Mouse (Mus musculus) intestine, embryonic 14.5 days (tissue): ENCODE results near the gene Acot11. TPM values are rescaled to one million over a fixed set of nuclear protein-coding genes. Genes with fewer than 3 reads are reported as not detected.
A peak's percentile ranks its signal among the peaks of the same experiment; 100 is the strongest.

Experiments used
- ATAC-seq: fragments of 200-750 bp; cut with Nextera tagmentation; replicated peaks from 2 replicates; pipeline ENCODE4 v1.8.0; 2017; ENCODE audit warnings: low read depth, moderate number of reproducible peaks, moderate TSS enrichment, moderate library complexity; ENCODE audit not compliant: low FRiP score, low TSS enrichment
- DNase-seq: peaks from one replicate; pipeline ENCODE4 v3.0.0-alpha.2; 2018; ENCODE audit warnings: low spot score
- H3K27ac ChIP-seq: fragments of 300-500 bp; sonication (generic); 2 replicates; pipeline ENCODE4 v1.5.1; 2014; ENCODE audit warnings: low read depth, mild to moderate bottlenecking, control low read depth
- H3K27me3 ChIP-seq: fragments of 300-500 bp; sonication (generic); replicated peaks from 2 replicates; pipeline ENCODE4 v1.6.1; 2014; ENCODE audit warnings: low read length, control low read depth; ENCODE audit not compliant: control insufficient read depth, insufficient read depth
- H3K36me3 ChIP-seq: fragments of 300-500 bp; sonication (generic); 2 replicates; pipeline ENCODE4 v1.6.1; 2014; ENCODE audit warnings: low read length, control low read depth; ENCODE audit not compliant: control insufficient read depth, insufficient read depth
- H3K4me1 ChIP-seq: fragments of 300-500 bp; sonication (generic); replicated peaks from 2 replicates; pipeline ENCODE4 v1.6.1; 2014; ENCODE audit warnings: low read length, control low read depth, mixed read lengths; ENCODE audit not compliant: control insufficient read depth, insufficient read depth
- H3K4me2 ChIP-seq: fragments of 300-500 bp; sonication (generic); 2 replicates; pipeline ENCODE4 v1.6.1; 2014; ENCODE audit warnings: low read length
- H3K4me3 ChIP-seq: fragments of 300-500 bp; sonication (generic); 2 replicates; pipeline ENCODE4 v1.5.1; 2014; ENCODE audit warnings: low read depth, low read length, control low read depth, mixed read lengths
- H3K9ac ChIP-seq: fragments of 300-500 bp; sonication (generic); 2 replicates; pipeline ENCODE4 v1.6.1; 2014; ENCODE audit warnings: mild to moderate bottlenecking, low read length
- H3K9me3 ChIP-seq: fragments of 300-500 bp; sonication (generic); 2 replicates; pipeline ENCODE4 v1.6.1; 2016; ENCODE audit warnings: low read length, control low read depth; ENCODE audit not compliant: control insufficient read depth
- WGBS: fragments of 180-500 bp; shearing (Covaris S2); extraction: QIAGEN DNeasy Blood & Tissue Kit; methylation state at CpG from one replicate; pipeline ENCODE4 v1.1.7; 2014; 5-methylcytosine and 5-hydroxymethylcytosine counted together
- polyA plus RNA-seq: library from polyadenylated mRNA; unstranded; fragments of >200 nt; fragmentation: Nextera tagmentation; extraction: Ambion mirVana; gene quantifications from 2 replicates; pipeline ENCODE4 v1.2.1, GENCODE M21; 2014

Acot11 gene
- polyA plus RNA-seq, 1 experiment from 2014 or later: 7.3 TPM

DNA sequence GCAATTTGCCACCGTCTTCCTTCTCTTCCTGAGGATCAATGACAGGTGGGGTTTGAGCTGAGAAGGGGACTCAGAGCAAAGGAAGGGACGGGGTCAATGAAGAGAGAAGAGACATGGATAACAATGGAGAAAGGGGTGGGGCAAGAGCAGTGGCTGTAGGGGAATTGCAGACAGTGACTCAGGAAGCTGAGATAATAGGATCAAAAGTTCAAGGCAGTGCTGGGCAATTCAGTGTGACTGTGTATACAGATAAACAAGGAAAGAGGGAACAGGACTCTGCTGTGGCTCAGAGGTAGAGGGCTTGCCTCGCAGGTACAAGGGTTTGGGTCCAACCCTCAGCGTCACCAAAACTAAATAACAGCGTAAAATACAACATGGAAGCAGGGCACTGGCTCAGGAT lies 96.8 kb downstream of the Acot11 start:
- Histone ChIP-seq H3K4me2 (peak overlapping the region; percentile 40), H3K9me3 (no peaks in the 10 kb centered on the region), H3K4me1 (peaks cover 11% of the 10 kb centered on the region; the same call in 1 of the 2 replicates), H3K27ac (no peak overlapping the region), H3K9ac (no peak overlapping the region), H3K36me3 (no peaks in the 10 kb centered on the region), H3K4me3 (no peak overlapping the region; the same call in 1 of the 2 replicates), H3K27me3 (no peaks in the 10 kb centered on the region)
- ATAC-seq (peak; percentile 45), DNase-seq (no peak)
- 34% methylated on average over 5 of the region's 5 CpGs for WGBS

DNA sequence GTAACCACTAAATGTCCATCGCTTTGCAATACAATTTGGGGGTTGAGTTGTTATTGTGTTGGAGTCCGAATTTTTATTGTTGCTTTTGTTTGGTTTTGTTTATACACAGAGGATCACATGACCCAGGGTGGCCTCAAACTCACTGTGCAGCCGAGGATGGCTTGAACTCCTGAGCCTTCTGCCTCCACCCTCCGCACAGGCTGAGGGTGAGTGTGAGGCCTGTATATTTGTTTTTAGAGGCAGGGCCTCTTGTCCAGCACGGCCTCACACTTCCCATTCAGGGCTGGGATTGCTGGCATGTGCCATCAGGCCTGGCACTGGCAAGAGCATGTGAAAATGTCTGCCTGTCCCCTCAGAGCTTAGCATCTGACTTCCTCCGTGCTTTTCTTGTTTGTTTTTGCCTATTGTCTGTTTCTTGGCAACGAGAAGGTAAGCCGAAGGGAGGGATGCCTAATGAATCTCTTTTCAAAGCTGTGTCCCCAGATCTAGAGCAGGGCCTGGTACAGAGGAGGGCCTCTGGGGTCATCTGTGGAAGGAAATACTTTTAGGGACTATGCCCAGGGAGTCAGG lies 99.6 kb downstream of the Acot11 start:
- DNase-seq: no peak
- Histone ChIP-seq H3K36me3 (no peaks in the 10 kb centered on the region), H3K4me3 (no peak overlapping the region), H3K9me3 (no peaks in the 10 kb centered on the region), H3K27ac (no peak overlapping the region), H3K27me3 (no peaks in the 10 kb centered on the region), H3K4me2 (no peak overlapping the region), H3K4me1 (peaks cover 16% of the 10 kb centered on the region; the same call in 1 of the 2 replicates), H3K9ac (no peak overlapping the region)
- 44% methylated on average over 8 of the region's 8 CpGs for WGBS
- no peak for ATAC-seq

DNA sequence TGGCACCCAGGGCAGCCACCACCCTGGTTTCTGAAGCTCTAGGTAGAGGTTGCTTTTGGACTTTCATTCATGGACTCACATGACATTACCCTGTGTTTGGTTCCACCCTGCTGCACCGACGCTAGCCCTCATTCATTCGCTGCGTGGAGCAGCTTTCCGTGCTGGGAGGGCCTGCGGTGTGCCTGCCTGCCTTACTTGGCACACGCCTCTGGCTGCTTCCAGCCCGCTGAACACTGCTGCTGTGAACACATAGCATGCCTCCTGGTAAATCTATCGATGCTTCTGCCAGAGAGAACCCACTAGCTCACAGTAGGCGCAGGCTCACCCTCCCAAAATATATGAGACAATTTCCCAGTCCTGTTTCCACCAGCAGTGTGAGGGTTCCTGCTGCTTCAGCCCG lies 100.4 kb downstream of the Acot11 start:
- ATAC-seq (no peak), DNase-seq (no peak)
- WGBS: 58% methylated on average over 11 of the region's 11 CpGs
- H3K27me3 ChIP-seq: no peaks in the 10 kb centered on the region
- no peak overlapping the region for H3K27ac ChIP-seq
- H3K4me2 ChIP-seq: no peak overlapping the region
- 0 out of 2 replicates have a peak overlapping the region, but pooled peaks have one; percentile 10 for H3K9ac ChIP-seq
- H3K4me3 ChIP-seq: no peak overlapping the region
- H3K4me1 ChIP-seq: peaks cover 16% of the 10 kb centered on the region; the same call in 1 of the 2 replicates
- H3K9me3 ChIP-seq: no peaks in the 10 kb centered on the region
- no peaks in the 10 kb centered on the region for H3K36me3 ChIP-seq

GRCm38 (mm10) chr4:106703956-106704355 lies 100.8 kb downstream of the Acot11 start:
- Histone ChIP-seq H3K4me2 (no peak overlapping the region), H3K4me1 (peaks cover 16% of the 10 kb centered on the region; the same call in 1 of the 2 replicates), H3K9ac (no peak overlapping the region), H3K27me3 (no peaks in the 10 kb centered on the region), H3K4me3 (no peak overlapping the region), H3K36me3 (no peaks in the 10 kb centered on the region), H3K9me3 (no peaks in the 10 kb centered on the region), H3K27ac (no peak overlapping the region)
- ATAC-seq (no peak), DNase-seq (no peak)
- WGBS: 84% methylated on average over 10 of the region's 10 CpGs

GRCm38 (mm10) chr4:106700798-106701197 lies 104.0 kb downstream of the Acot11 start:
- Histone ChIP-seq H3K4me2 (no peak overlapping the region), H3K9ac (no peak overlapping the region), H3K4me1 (peaks cover 16% of the 10 kb centered on the region; the same call in 1 of the 2 replicates), H3K36me3 (no peaks in the 10 kb centered on the region), H3K27ac (no peak overlapping the region), H3K9me3 (no peaks in the 10 kb centered on the region), H3K27me3 (no peaks in the 10 kb centered on the region), H3K4me3 (no peak overlapping the region)
- whole genome bisulfite sequencing: 29% methylated on average over 4 of the region's 4 CpGs
- no peak for DNase-seq
- no peak for ATAC-seq

DNA sequence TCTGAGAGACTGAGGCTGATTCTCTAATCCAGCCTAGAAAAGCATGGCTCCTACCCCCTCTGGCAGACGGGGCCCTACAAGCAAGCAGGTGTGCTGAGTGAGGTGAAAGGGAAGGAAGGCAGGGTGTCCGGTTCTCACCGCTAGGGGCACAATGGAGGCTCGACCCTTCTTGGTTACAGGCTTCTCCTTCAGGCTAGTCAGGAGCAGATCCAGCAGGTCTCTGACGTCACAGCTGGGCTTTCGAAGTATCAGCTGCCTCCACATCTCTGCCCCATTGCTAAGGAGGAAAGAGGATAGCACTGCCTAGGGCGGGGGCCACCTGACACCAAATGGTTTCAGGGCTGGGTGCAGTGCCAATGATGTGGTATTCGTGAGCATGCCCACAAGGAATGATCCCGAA lies 104.8 kb downstream of the Acot11 start:
- WGBS: 16% methylated on average over 9 of the region's 9 CpGs
- no peaks in the 10 kb centered on the region for H3K36me3 ChIP-seq
- no peaks in the 10 kb centered on the region for H3K27me3 ChIP-seq
- no peak overlapping the region for H3K27ac ChIP-seq
- no peak overlapping the region for H3K4me3 ChIP-seq
- H3K4me2 ChIP-seq: no peak overlapping the region
- H3K9ac ChIP-seq: no peak overlapping the region
- ATAC-seq (peak; percentile 79), DNase-seq (peak; percentile 75)
- H3K9me3 ChIP-seq: no peaks in the 10 kb centered on the region
- H3K4me1 ChIP-seq: peaks cover 13% of the 10 kb centered on the region; the same call in 1 of the 2 replicates

Other genes starting within 250 kb of the Acot11 start
- 30.4 and 38.2 TPM in 2 replicates for gene Dhcr24, start 244.0 kb downstream of the Acot11 start, polyA plus RNA-seq
- 0.39 TPM in 1 of 2 replicates, not detected in the other for gene Lexm, start 187.8 kb downstream of the Acot11 start, polyA plus RNA-seq
- gene Ttc22, start 182.6 kb downstream of the Acot11 start, polyA plus RNA-seq: 1.1 and 2.0 TPM in 2 replicates
- 17.2 and 17.9 TPM in 2 replicates for gene Pars2, start 153.9 kb downstream of the Acot11 start, polyA plus RNA-seq
- 82.0 and 83.1 TPM in 2 replicates for gene Ttc4, start 126.1 kb downstream of the Acot11 start, polyA plus RNA-seq
- gene Mroh7, start 74.1 kb downstream of the Acot11 start, polyA plus RNA-seq: 0.15 and 0.34 TPM in 2 replicates
- gene Fam151a, start 71.1 kb downstream of the Acot11 start, polyA plus RNA-seq: 0.69 and 0.87 TPM in 2 replicates
- gene Ssbp3, start 105.7 kb upstream of the Acot11 start, polyA plus RNA-seq: 73.2 and 76.2 TPM in 2 replicates